Mouse (Mus musculus): Measurements from ENCODE around the gene Mis18a.

Mis18a gene

DNA sequence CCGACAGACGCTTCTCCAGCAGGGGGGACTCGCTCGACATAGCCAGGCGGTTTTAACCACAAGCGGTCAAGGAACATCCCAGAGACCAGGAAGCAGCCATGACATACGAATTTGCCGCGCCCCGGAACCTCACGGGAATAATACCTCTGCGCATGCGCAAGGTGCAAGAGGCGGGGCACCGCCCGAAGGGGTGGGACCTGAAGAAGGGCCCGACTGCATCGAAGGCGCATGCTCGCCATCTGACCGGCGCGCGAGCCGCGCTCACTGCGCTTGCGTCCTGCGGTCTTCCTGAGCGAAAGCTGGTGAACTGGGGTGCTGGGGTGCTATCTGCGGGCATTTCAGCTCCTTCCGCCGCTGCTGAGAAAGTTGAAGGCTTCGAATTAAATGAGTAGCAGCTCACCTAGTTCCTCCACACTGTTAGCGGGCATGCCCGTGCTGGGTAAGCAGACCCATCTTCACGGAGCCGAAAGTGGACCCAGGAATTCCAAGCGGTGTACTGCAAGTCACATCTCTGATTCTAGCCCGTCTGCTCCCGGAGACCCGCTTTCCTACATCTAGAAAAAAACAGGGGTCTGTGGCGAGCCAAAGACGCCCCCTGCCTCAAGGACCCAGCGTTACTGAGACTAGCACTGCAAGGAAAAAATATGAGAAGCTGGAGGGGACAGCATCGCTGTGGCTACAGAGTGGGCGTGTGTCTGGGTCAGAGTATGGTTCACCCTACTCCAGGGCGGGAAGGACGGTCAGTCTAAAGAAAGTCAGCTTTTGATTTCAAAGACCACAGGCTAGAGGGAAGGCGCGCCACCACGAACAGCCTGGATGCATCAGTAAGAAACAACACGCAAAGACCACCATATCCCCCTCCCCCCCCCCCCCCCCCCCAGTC, at the start of gene Mis18a:
Gene Mis18a, minus strand, starts transcription at position 172 of the 883 bp plus-strand sequence.
- in situ Hi-C loops (cut with MboI; ENCODE audit: low sequenced_read_pairs): no loop called here

DNA sequence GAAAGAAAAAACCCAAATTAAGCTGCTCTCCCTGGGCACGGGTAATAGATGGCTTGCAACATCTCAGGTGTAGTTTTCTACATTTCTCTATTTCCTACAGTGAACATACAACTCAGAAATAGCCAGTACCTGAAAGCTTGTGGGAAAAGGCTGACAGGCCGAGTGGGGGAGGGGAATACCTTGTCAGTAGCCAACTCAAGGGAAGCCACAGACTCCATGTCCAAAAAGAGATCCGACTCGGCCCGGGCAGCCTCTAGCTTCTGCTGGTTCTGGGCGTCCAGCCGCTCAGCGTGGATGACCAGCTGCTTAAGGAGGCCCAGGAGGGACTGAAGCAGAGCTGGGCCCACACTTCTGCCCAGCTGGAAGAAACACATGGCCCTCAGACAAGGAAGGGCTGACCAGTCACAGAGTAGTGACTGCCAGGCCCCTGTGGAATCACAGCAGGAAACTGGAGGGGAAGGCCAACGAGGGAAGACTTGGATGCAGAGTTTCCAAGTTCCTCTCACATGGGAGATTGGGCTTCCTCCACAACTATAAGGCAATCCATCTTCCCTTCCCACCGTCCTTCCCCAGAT, 48.8 kb upstream of the Mis18a start:
- in situ Hi-C loops (cut with MboI; ENCODE audit: low sequenced_read_pairs): no loop called here

DNA sequence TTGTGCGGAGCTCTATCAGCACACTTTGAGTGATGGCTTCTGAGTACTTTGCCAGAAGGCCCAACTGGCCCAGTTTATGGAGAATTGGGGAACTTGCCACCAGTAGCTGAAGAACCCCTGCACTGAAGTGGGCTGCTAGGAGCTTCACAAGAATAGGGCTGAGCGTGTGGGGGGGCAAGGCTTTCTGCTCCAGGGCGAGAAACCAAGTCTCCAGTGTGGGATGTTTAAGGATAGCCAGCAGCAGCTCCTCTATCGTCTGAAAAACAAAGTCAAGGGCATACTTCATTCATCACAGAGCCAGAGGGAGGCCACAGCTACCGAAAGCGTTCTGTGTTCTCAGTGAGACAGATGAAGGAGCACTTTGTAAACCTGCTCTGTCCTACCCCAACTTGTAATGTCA, 47.4 kb upstream of the Mis18a start:
- in situ Hi-C loops (cut with MboI; ENCODE audit: low sequenced_read_pairs): no loop called here

DNA sequence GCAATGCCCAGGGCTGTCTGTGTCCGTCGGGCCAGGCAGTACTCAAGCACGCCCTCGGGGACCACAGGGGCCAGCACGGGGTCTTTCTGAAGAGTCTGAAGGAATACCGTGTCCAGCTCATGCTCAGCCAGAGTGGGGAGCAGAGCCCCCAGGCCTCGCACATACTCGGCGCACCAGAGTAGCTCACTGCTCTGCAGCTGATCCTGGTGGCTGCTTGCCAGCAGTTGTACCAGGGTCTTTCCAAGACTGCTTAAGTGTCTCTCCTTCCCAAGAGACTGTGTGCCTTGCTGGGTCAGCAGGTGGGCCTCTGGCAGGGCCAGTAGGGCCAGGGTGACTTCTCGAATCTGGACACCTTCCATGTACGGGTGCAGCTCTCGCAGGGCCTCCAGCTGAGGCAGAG, 47.0 kb upstream of the Mis18a start:
- in situ Hi-C loops (cut with MboI; ENCODE audit: low sequenced_read_pairs): no loop called here

DNA sequence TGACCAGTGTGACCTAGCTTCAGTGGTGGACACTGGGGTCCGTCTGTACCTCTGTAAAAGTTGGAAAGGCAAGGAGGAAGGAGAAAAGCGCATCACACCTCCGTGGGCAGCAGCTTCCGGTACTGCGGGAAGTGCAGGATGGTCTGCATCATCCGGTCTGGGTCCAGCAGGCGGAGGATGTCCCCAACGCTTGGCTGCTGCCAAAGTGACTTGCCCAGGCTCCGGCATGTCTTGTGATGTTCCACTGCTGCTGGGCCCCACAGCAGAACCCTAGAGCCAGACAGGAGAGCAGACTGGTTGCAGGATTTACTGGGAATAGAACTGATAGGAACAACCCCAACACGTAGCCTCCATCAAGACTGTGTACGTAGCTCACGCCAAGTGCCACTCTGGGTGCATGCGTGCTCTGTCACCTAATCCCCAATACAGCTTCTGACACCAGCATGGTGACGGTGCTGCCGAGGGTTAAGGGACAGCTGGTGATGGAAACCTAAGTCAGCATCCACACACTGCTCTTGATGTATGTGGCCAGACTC, 39.8 kb upstream of the Mis18a start:
- in situ Hi-C loops (cut with MboI; ENCODE audit: low sequenced_read_pairs): no loop called here

DNA sequence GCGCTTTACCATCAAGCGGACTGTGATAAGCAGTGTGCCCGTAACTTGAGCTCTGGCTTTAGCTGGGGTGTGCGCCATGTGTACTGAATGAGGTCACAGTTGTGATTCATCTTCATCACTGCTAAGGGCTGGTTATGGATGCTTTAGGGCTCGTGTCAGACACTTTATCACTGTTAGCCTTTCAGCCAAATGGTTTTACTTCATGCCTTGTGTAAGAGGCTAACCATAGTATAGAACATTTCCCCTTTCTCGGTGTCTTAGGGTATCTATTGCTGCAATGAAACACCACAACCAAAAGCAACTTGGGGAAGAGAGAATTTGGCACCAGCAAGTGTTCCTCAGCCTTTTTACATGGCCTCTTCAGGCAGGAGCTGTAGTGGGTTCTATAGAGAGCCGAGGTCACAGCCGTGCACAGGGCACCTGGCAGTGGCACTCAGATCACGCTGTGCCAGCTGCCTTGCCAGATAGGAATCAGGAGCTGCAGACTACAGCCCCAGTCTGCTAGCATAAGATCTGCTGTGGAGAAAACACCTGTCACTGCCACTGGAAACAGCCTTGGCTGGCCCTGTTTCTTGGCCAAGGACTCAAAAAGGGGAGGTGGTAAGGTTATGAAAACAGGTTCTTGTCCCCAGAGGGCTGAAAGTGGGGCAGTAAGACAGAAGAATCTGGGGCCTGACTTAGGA, 38.1 kb upstream of the Mis18a start:
- in situ Hi-C loops (cut with MboI; ENCODE audit: low sequenced_read_pairs): no loop called here

DNA sequence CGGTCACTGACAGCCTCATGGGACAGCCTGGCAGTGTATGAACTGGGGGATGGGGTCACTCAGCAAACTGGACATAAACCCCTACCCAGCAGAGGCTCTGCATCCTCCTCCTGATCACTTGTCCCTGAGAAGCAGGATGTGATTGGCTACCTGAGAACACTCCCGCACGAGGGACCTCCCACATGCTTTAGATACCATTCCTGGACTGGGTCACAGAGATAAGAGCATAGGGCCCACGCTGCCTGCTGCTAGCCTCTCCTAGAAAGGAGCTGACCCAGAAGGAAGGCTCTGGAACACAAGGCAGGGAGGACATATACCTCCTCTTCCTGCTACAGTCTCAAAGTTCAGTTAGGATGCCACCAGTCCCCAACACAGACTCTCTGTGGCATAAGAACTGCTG, 33.3 kb upstream of the Mis18a start:
- in situ Hi-C loops (cut with MboI; ENCODE audit: low sequenced_read_pairs): no loop called here

DNA sequence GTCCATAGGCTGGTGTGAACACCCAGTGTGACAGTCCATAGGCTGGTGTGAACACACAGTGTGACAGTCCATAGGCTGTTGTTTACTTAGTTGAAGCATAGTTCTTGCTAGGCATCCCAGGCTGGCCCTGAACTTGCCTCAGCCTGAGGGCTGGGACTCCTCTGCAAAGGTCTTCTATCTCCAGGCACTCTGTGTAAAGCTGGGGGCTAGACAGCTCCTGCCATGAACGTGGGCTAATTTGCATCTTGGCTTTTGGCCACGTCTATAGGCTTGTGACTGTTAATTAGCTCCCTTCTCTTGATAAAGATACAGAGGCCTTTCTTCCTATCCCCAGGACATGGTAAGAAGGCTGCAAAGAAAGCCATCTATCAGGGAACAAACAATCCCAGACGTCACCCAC, 32.1 kb upstream of the Mis18a start:
- in situ Hi-C loops (cut with MboI; ENCODE audit: low sequenced_read_pairs): no loop called here

DNA sequence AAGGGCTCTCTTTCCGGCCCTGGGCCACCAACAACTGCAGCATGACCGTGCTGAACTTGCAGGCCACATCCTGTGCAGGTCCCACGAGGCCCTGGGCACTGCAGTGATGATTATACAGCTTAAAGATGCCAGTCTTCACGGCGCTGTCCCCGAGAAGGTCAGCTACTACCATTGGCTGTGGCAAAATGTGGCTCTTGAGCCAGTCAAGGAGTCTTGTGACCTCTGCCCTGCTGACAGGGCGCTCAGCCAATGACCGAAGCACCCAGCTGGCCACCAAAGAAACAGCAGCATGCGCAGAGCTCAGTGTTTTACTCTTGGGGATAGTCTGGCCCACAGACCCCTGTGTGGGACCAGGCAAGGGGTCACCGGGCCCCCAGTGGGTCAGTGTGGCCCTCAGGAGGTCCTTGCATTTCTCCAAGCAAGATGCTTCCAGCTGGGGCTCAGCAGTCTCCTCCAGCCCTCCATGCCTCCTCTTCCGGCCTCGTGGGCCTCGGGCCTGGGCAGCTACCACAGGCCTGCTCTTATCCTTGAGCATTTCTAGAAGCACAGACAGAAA, 26.3 kb upstream of the Mis18a start:
- in situ Hi-C loops (cut with MboI; ENCODE audit: low sequenced_read_pairs): no loop called here

DNA sequence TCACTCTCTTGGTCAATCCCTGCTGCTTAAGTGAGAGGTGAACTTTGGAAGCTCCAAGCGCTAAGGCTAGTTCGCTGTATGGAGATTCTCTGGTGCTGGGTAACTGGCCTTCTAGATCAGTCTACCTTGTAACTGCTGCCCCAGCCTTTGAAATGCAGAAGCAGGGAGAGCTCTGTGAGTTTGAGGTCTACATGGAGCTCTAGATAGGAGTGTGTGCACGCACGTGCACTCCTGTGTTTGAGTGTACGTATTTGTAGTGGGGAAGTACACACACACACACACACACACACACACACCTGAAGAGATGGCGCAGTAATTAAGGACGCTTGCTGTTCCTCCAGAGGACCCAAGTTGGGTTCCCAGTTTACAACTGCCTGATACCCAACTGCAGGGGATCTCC, 21.0 kb upstream of the Mis18a start:
- in situ Hi-C loops (cut with MboI; ENCODE audit: low sequenced_read_pairs): no loop called here

DNA sequence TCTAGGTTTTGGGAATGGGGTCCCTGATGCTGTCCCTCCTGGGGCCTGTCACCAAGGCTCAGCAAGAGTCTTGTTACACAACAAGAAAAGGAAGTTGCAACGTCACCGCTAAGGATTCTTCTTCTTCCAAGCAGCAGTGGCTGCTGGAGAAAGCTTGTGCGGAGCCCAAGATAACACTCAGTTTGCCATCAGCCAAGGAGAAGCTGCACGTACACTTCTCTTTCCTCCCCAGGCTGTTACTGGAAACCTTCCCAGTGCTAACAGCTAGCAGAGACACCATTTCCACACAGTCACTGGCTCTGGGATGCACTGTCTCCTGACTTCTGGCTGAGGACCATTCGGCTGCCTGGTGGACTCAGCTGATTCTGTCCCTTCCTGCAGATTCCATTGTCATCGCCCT, 19.9 kb upstream of the Mis18a start:
- in situ Hi-C loops (cut with MboI; ENCODE audit: low sequenced_read_pairs): no loop called here

DNA sequence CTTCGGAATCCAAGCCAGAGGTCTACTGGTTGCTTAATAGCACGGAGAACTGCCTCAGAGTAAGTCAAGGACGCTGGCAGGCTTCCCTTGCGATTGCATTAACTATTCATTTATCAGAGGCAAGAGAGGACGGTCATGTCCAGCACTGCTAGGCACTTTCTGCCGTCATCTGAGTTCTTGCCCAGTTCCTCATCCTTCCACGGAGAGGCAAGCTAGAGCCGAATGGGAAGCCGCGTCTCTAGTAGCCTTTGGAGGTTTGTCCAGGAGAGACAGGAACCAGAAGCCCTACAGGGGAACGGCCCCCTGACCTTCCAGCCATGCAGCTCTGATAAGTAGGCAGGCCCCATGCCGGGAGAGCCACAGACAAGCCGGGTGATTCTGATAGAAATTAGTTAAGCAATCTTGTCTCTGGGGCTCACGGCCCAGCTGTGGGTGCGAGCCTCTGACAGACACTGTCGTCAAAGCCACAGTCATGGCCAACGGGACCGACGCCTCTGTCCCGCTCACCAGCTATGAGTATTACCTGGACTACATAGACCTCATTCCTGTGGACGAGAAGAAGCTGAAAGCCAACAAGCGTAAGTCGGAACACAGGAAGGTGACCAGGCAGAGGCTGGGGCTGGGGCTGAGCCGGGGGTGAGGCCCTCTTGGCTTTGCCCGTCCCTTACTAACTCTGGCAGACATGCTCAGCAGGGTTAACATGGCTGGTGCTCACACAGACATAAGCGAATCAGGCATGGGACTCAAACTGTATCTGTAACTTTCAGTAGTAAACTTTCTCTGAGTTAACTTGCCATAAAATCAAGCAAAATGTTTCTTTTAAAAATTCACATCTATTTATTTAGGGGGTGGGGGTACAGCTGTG, 11.1 kb upstream of the Mis18a start, which contains the start of gene Mrap:
Gene Mrap, plus strand, starts transcription at position 116 of the 865 bp plus-strand sequence.
- in situ Hi-C loops (cut with MboI; ENCODE audit: low sequenced_read_pairs): no loop called here

DNA sequence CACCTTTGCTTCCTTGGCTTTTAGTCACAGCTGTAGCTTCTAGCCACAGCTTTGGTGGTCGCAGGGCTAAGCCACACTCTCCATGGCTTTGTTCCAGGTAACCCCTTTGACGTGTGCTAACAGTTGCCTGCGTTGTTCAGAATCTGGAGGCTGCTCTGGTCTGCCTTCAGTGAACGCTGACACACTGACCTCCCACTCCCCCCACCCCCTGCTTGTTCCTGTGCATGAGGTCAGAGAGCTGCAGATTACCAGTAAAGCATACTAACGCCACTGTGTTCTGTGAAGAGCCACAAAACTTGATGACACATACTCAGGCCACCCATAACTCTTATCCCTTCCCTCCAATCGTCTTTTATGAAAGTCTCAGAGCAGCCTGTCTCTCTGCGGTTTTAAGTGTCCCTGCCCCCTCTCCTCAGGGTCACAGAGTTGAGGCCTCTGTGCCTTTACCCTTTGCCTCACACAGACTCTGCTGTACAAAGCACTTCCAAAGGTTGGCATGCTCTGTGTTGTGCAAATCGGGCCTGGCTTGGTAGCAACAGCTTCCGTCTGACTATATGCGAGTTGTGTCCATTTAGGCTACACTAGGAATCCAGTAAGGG, 9.6 kb upstream of the Mis18a start:
- in situ Hi-C loops (cut with MboI; ENCODE audit: low sequenced_read_pairs): no loop called here

DNA sequence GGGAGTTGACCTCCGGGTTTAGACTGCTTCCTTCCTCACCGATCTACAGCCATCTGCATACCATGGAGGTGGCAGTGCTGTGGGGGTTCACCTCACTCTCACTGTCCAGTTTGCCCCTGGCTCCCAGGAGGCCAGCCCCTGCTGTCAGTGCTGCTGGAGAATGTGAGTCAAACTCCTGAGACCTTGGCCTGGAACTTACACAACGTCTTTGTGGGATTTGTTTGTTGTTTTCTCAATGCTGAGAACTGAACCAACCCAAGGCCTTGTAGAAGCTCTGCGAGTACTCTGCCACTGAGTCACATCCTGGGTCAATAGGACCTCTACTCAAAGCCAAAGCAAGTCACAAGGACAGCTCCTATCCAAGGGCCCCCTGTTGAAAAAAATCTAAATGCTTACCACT, 8.4 kb upstream of the Mis18a start:
- in situ Hi-C loops (cut with MboI; ENCODE audit: low sequenced_read_pairs): no loop called here

DNA sequence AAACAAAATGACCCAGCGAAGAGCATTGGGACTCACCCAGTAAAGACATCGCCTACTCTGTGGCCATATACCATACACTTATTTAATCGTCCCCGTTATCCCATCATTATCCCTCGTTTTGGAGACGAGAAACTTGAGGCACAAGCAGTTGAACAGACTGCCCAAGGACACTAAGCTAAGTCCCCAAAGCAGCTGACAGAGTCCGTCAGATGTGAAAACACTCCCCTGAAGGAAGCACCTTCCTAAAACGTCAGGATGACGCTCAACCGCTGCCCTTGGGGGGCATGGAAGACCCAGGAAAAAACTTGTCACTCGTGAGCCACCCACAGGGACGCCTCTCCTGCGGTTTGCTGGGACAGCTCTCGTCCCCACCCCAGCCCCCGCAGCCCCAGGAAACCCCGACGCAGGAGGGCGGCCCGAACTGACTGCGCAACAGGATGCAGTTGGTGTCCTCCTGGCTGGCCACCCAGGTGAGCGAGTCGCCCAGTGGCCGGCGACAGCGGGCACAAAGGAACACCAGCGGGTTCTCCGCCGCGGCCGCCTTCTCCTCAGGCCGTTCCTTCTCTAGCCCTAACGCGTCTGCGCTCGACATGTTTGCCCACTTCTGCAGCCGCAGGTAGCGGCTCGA, 490 bp downstream of the Mis18a start:
- in situ Hi-C loops (cut with MboI; ENCODE audit: low sequenced_read_pairs): no loop called here

DNA sequence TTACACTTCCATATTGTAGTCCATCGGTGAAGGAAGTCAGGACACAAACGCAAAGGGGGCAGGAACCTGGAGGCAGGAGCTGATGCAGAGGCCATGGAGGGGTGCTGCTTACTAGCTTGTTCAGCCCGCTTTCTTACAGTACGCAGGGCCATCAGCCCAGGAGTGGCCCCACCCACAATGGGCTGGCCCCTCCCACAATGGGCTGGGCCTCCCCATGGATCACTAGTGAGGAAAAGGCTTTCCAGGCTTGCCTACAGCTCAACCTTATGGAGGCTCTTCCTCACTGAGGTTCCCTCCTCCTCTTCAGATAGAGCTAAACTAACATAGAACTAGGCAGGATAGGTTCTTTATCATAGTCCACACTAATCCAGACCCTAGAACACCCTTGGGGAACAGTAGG, 3.2 kb downstream of the Mis18a start:
- in situ Hi-C loops (cut with MboI; ENCODE audit: low sequenced_read_pairs): no loop called here

DNA sequence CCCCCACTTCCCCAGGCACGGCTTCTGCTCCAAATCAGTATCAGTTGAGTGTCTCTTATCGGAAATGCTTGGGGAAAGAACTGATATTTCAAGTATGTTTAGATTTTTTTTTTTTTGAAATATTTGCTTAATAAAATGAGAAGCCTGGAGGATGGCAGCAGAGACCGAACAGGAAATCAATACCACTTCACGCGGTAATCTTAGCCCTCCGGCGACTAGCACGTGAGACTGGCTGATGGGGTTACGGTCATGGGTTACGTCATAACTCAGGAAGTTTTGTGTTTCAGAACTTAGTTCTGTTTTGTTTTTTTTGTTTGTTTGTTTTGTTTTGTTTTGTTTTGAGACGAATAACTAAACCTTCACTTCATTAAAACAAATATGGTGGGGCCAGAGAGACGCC, 16.9 kb downstream of the Mis18a start:
- in situ Hi-C loops (cut with MboI; ENCODE audit: low sequenced_read_pairs): no loop called here

DNA sequence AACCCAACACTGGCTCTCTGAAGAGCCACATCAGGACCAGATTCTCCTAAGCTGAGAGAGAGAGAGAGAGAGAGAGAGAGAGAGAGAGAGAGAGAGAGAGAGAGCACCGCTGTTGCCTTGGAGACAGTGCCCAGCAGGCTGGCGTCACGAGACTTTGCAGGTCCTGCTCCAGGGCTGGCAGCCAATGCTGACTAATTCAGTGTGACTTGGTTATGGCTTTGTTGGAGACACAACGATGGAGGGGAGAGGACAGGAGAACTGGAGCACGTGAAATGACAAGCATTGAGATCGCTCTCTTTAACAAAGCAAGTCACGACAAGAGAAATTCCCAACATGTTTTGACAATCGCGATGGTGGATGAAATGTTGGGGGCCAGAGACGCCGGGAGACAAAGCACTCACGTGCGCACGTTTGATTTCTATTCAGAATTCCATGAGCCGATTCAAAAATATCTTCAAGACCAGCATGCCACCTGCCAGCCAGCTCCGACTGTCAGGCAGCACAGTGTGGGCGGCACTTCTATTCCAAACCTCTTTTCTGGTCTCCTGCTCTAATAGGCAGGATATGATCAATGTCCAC, 17.4 kb downstream of the Mis18a start:
- in situ Hi-C loops (cut with MboI; ENCODE audit: low sequenced_read_pairs): no loop called here

DNA sequence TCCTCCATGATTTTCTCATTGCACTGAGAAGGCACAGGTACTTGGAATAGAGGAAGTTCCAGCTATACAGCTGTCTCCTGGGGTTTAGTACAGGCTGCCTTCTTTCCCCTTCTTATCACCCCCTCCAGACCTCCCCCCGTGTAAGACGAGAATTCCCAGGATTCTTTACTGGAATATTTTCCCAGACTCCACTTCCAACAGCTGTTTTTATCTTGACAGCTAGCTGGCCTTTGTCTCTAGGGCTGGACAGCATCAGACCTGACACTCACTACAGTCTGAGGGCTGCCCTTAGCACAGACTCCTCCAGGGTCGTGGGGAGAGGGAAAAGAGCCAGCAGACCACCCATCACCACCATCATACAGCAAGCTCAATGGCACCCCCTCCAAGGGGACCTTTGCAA, 20.9 kb downstream of the Mis18a start:
- in situ Hi-C loops (cut with MboI; ENCODE audit: low sequenced_read_pairs): no loop called here
